8 mouse cellular contexts compared by ENCODE assay signal in genomic region chr13:102573286-102573921, GRCm38 (mm10).
DNase-seq lines count a peak whose midpoint lies in the region; ATAC-seq and TF ChIP-seq lines count a peak whose summit lies in the region.
"Had no signal": no experiment of that assay in that cellular context is flagged by ENCODE, and none has a peak within 500 bp of the region (broad histone marks: within the 10 kb centered on the region; RNA-seq: fewer than 3 reads in every experiment).

No protein-coding gene starts in this region.

- H3K79me3 ChIP-seq in C2C12 (ENCODE audit: low read depth) = no peaks in the 10 kb centered on the region

- H3K27ac ChIP-seq in forebrain, embryonic 14.5 days (ENCODE audit: low read depth, low read length) = no peak overlapping the region
- 0 out of 2 replicates have a peak overlapping the region, but pooled peaks have one; percentile 17 for H3K27ac ChIP-seq in midbrain, embryonic 15.5 days
- H3K27ac ChIP-seq: limb, embryonic 13.5 days had no signal

- H3K4me2 ChIP-seq in forebrain, embryonic 14.5 days (ENCODE audit: low read length) = no peak overlapping the region
- H3K4me2 ChIP-seq in midbrain, embryonic 15.5 days = no peak overlapping the region
- H3K4me2 ChIP-seq: limb, embryonic 13.5 days had no signal

- H3K4me3 ChIP-seq in C2C12 (ENCODE audit: insufficient read depth, poor library complexity, severe bottlenecking) = no peak overlapping the region
- no peak overlapping the region for H3K4me3 ChIP-seq in forebrain, embryonic 14.5 days (ENCODE audit: low read depth, low read length)
- no peak overlapping the region for H3K4me3 ChIP-seq in midbrain, embryonic 15.5 days
- H3K4me3 ChIP-seq: limb, embryonic 13.5 days had no signal

- no peaks in the 10 kb centered on the region for H3K9me3 ChIP-seq in forebrain, embryonic 14.5 days (replicated peaks; ENCODE audit: control insufficient read depth, low read length)
- no peaks in the 10 kb centered on the region for H3K9me3 ChIP-seq in midbrain, embryonic 15.5 days
- H3K9me3 ChIP-seq: limb, embryonic 13.5 days had no signal

- no peaks in the 10 kb centered on the region for H3K36me3 ChIP-seq in C2C12 (ENCODE audit: control insufficient read depth, insufficient read depth)
- no peaks in the 10 kb centered on the region for H3K36me3 ChIP-seq in forebrain, embryonic 14.5 days (ENCODE audit: control insufficient read depth, insufficient read depth, low read length)
- H3K36me3 ChIP-seq in midbrain, embryonic 15.5 days (replicated peaks) = no peaks in the 10 kb centered on the region
- H3K36me3 ChIP-seq: limb, embryonic 13.5 days had no signal

- no peak overlapping the region for H3K9ac ChIP-seq in forebrain, embryonic 14.5 days (ENCODE audit: low read length)
- H3K9ac ChIP-seq in midbrain, embryonic 15.5 days = no peak overlapping the region
- H3K9ac ChIP-seq: limb, embryonic 13.5 days had no signal

- 0 out of 2 replicates have a peak, but pooled peaks have one; percentile 37 for ATAC-seq in forebrain, embryonic 14.5 days
- peak; percentile 76 for ATAC-seq in midbrain, embryonic 15.5 days (replicated peaks)

- no peaks in the 10 kb centered on the region for H3K4me1 ChIP-seq in forebrain, embryonic 14.5 days (ENCODE audit: control insufficient read depth, insufficient read depth, low read length)
- H3K4me1 ChIP-seq in midbrain, embryonic 15.5 days = no peaks in the 10 kb centered on the region

- peak; percentile 79 for DNase-seq in adipocyte (ENCODE audit: low spot score)
- peak; percentile 30 for DNase-seq in forebrain, embryonic 14.5 days (ENCODE audit: low spot score)
- DNase-seq in layer of hippocampus, adult 18-20 months (ENCODE audit: low spot score in 2 of 2) = peak; percentile 67 to 77
- no peak for DNase-seq in ovary, postnatal 10 days (ENCODE audit: low spot score)
- DNase-seq in B cell, adult 2 months = no peak

- no peaks in the 10 kb centered on the region for H3K79me2 ChIP-seq in C2C12 (ENCODE audit: control insufficient read depth, insufficient read depth)

- H3K27me3 ChIP-seq in C2C12 (ENCODE audit: control insufficient read depth, insufficient read depth, insufficient read length) = no peaks in the 10 kb centered on the region
- no peaks in the 10 kb centered on the region for H3K27me3 ChIP-seq in forebrain, embryonic 14.5 days (replicated peaks; ENCODE audit: control insufficient read depth, insufficient read depth, low read length)
- H3K27me3 ChIP-seq in midbrain, embryonic 15.5 days (replicated peaks) = no peaks in the 10 kb centered on the region

- TF ChIP-seq CTCF in C2C12 (IDR thresholded peaks at IDR 0.05; ENCODE audit: control insufficient read depth, insufficient read depth, insufficient read length) = no peak

- 27% methylated on average over 5 of the region's 5 CpGs for WGBS in forebrain, embryonic 14.5 days
- WGBS in midbrain, embryonic 15.5 days = 39% methylated on average over 5 of the region's 5 CpGs

- H3ac ChIP-seq in C2C12 (ENCODE audit: control insufficient read depth, insufficient read length, low read depth) = no peak overlapping the region

TF ChIP-seq in C2C12, 6 proteins besides CTCF, POLR2A, EP300 and RAD21:
- TF ChIP-seq MAX (IDR thresholded peaks at IDR 0.05) = peak; percentile 61
- no peak for TF ChIP-seq CEBPB (IDR thresholded peaks at IDR 0.05; ENCODE audit: low read depth)

Comparison
In these comparisons a context has a peak if more than half of its experiments do, and no peak if none do; other contexts are left out.
1. DNase-seq: peak in adipocyte (single experiment), forebrain, embryonic 14.5 days (single experiment) and layer of hippocampus, adult 18-20 months (2 of 2); none in ovary, postnatal 10 days (single experiment) and B cell, adult 2 months (0 of 2).